20 mouse cellular contexts compared by ENCODE assay signal in the genomic region with DNA sequence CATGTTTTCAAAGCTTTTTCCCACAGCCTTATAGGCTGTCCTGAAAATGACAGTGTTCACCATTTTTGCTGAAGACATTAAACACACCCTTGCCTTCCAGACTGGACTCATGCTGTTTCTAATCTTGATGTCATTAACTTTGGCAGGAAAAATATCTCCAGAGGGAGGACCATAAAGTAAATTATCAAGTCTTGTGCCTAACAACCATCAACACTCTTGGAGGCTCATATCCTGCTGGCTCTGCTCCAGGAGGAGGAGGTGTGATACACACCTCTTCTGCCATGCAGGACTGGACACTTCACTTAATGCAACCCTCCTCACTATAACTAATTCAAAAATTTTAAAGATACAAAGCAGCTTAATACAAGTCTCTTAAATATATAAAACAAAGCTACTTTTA.
"Had no signal": no experiment of that assay in that cellular context is flagged by ENCODE, and none has a peak within 500 bp of the region (broad histone marks: within the 10 kb centered on the region; RNA-seq: fewer than 3 reads in every experiment).

No protein-coding gene starts in this region.

- H3K9me3 ChIP-seq: limb, embryonic 12.5 days; liver, embryonic 12.5 days; liver, embryonic 15.5 days; midbrain, embryonic 12.5 days; midbrain, embryonic 15.5 days; neural tube, embryonic 12.5 days; neural tube, embryonic 15.5 days had no signal

- ATAC-seq: inflammation-experienced regulatory T-cells, adult 6 months; liver, embryonic 12.5 days; midbrain, embryonic 15.5 days had no signal

- H3K27me3 ChIP-seq: limb, embryonic 12.5 days; liver, embryonic 12.5 days; liver, embryonic 15.5 days; midbrain, embryonic 12.5 days; midbrain, embryonic 15.5 days; neural tube, embryonic 12.5 days; neural tube, embryonic 15.5 days had no signal

- H3K36me3 ChIP-seq: limb, embryonic 12.5 days; liver, embryonic 12.5 days; liver, embryonic 15.5 days; midbrain, embryonic 12.5 days; midbrain, embryonic 15.5 days; neural tube, embryonic 12.5 days; neural tube, embryonic 15.5 days had no signal

- H3K27ac ChIP-seq: kidney, postnatal 0 days; layer of hippocampus, adult 2 months; limb, embryonic 12.5 days; liver, embryonic 12.5 days; liver, embryonic 15.5 days; macrophage; midbrain, embryonic 12.5 days; midbrain, embryonic 15.5 days; neural tube, embryonic 12.5 days; neural tube, embryonic 15.5 days had no signal

- H3K4me2 ChIP-seq: limb, embryonic 12.5 days; liver, embryonic 12.5 days; liver, embryonic 15.5 days; midbrain, embryonic 12.5 days; midbrain, embryonic 15.5 days; neural tube, embryonic 12.5 days; neural tube, embryonic 15.5 days had no signal

- H3K9ac ChIP-seq: limb, embryonic 12.5 days; liver, embryonic 12.5 days; liver, embryonic 15.5 days; midbrain, embryonic 12.5 days; midbrain, embryonic 15.5 days; neural tube, embryonic 12.5 days; neural tube, embryonic 15.5 days had no signal

- DNase-seq: kidney, adult 18-20 months; kidney, adult 9 months; kidney, postnatal 25 days; layer of hippocampus, adult 9-11 months; liver; lung, adult 2 months; lung, postnatal 14 days; thymus, adult 18-20 months; thymus, postnatal 36 days had no signal

- H3K4me1 ChIP-seq: limb, embryonic 12.5 days; liver, embryonic 12.5 days; liver, embryonic 15.5 days; midbrain, embryonic 12.5 days; midbrain, embryonic 15.5 days; neural tube, embryonic 12.5 days; neural tube, embryonic 15.5 days had no signal

- H3K4me3 ChIP-seq: layer of hippocampus, adult 2 months; limb, embryonic 12.5 days; liver, embryonic 12.5 days; liver, embryonic 15.5 days; midbrain, embryonic 12.5 days; midbrain, embryonic 15.5 days; neural tube, embryonic 12.5 days; neural tube, embryonic 15.5 days had no signal
